Mouse (Mus musculus): ENCODE results near the gene Mink1.

The Mink1 gene

GRCm38 (mm10) chr11:70585457-70585856 lies 22.8 kb downstream of the Mink1 start:
- in situ Hi-C loops (cut with MboI; ENCODE audit: unreplicated experiment in 2 of 2), result no loop called here

- in situ Hi-C loops (cut with MboI; ENCODE audit: unreplicated experiment in 2 of 2), result no loop called here
These were observed 23.6 kb downstream of the Mink1 start for GRCm38 (mm10) chr11:70586261-70586660.

- in situ Hi-C loops (cut with MboI; ENCODE audit: unreplicated experiment in 2 of 2), result no loop called here
These were observed 24.3 kb downstream of the Mink1 start for GRCm38 (mm10) chr11:70586954-70587353.

GRCm38 (mm10) chr11:70591733-70592132 lies 29.1 kb downstream of the Mink1 start:
- in situ Hi-C loops (cut with MboI; ENCODE audit: unreplicated experiment in 2 of 2), result loop anchor here in 1 of 2 experiments (10.0 kb wide), 1 partner anchor 47 kb away; the partner anchor contains the start of gene Pld2

GRCm38 (mm10) chr11:70594253-70594989 lies 31.7 kb downstream of the Mink1 start:
- in situ Hi-C loops (cut with MboI; ENCODE audit: unreplicated experiment in 2 of 2), result loop anchor here in 1 of 2 experiments (10.0 kb wide), 1 partner anchor 50 kb away; the partner anchor contains the start of gene Pld2

GRCm38 (mm10) chr11:70595638-70596037 lies 33.0 kb downstream of the Mink1 start:
- in situ Hi-C loops (cut with MboI; ENCODE audit: unreplicated experiment in 2 of 2), result loop anchor here in 1 of 2 experiments (10.0 kb wide), 1 partner anchor 51 kb away; the partner anchor contains the start of gene Pld2

GRCm38 (mm10) chr11:70596094-70596493 lies 33.4 kb downstream of the Mink1 start:
- in situ Hi-C loops (cut with MboI; ENCODE audit: unreplicated experiment in 2 of 2), result loop anchor here in 1 of 2 experiments (10.0 kb wide), 1 partner anchor 51 kb away; the partner anchor contains the start of gene Pld2

GRCm38 (mm10) chr11:70597301-70597700 lies 34.6 kb downstream of the Mink1 start:
- in situ Hi-C loops (cut with MboI; ENCODE audit: unreplicated experiment in 2 of 2), result loop anchor here in 1 of 2 experiments (10.0 kb wide), 1 partner anchor 52 kb away; the partner anchor contains the start of gene Pld2

GRCm38 (mm10) chr11:70598451-70598953 lies 35.8 kb downstream of the Mink1 start:
- in situ Hi-C loops (cut with MboI; ENCODE audit: unreplicated experiment in 2 of 2), result loop anchor here in 1 of 2 experiments (10.0 kb wide), 1 partner anchor 54 kb away; the partner anchor contains the start of gene Pld2

- in situ Hi-C loops (cut with MboI; ENCODE audit: unreplicated experiment in 2 of 2), result loop anchor here (5.0 to 25.0 kb wide), 4 partner anchors 60 to 368 kb away; partner anchors contain the start of genes 0610010K14Rik (in 1 of the 2), Arrb2 (in 1 of the 2), Bcl6b (in 1 of the 2) and Gltpd2 (in 1 of the 2)
These were observed 42.4 kb downstream of the Mink1 start for GRCm38 (mm10) chr11:70605024-70605566.

- in situ Hi-C loops (cut with MboI; ENCODE audit: unreplicated experiment in 2 of 2), result loop anchor here (5.0 to 25.0 kb wide), 4 partner anchors 62 to 369 kb away; partner anchors contain the start of genes 0610010K14Rik (in 1 of the 2), Arrb2 (in 1 of the 2), Bcl6b (in 1 of the 2) and Gltpd2 (in 1 of the 2)
These were observed 44.0 kb downstream of the Mink1 start for GRCm38 (mm10) chr11:70606717-70607116.

- in situ Hi-C loops (cut with MboI; ENCODE audit: unreplicated experiment in 2 of 2), result loop anchor here (5.0 to 25.0 kb wide), 4 partner anchors 63 to 370 kb away; partner anchors contain the start of genes 0610010K14Rik (in 1 of the 2), Arrb2 (in 1 of the 2), Bcl6b (in 1 of the 2) and Gltpd2 (in 1 of the 2)
These were observed 44.9 kb downstream of the Mink1 start for GRCm38 (mm10) chr11:70607611-70608010.

- in situ Hi-C loops (cut with MboI; ENCODE audit: unreplicated experiment in 2 of 2), result loop anchor here (5.0 to 25.0 kb wide), 4 partner anchors 64 to 371 kb away; partner anchors contain the start of genes 0610010K14Rik (in 1 of the 2), Arrb2 (in 1 of the 2), Bcl6b (in 1 of the 2) and Gltpd2 (in 1 of the 2)
These were observed 45.8 kb downstream of the Mink1 start for GRCm38 (mm10) chr11:70608381-70609066.

- in situ Hi-C loops (cut with MboI; ENCODE audit: unreplicated experiment in 2 of 2), result loop anchor here in 1 of 2 experiments (5.0 to 25.0 kb wide), 2 partner anchors 293 to 373 kb away; partner anchors contain the start of genes 0610010K14Rik, Bcl6b, Gm21988 and Rnasek
These were observed 48.1 kb downstream of the Mink1 start for GRCm38 (mm10) chr11:70610752-70611151.

GRCm38 (mm10) chr11:70612505-70612904 lies 49.8 kb downstream of the Mink1 start:
- in situ Hi-C loops (cut with MboI; ENCODE audit: unreplicated experiment in 2 of 2), result loop anchor here in 1 of 2 experiments (5.0 to 25.0 kb wide), 2 partner anchors 295 to 375 kb away; partner anchors contain the start of genes 0610010K14Rik, Bcl6b, Gm21988 and Rnasek

GRCm38 (mm10) chr11:70615074-70615473 lies 52.4 kb downstream of the Mink1 start:
- in situ Hi-C loops (cut with MboI; ENCODE audit: unreplicated experiment in 2 of 2), result loop anchor here in 1 of 2 experiments (25.0 kb wide), 1 partner anchor 378 kb away; the partner anchor contains the start of genes 0610010K14Rik, Bcl6b, Gm21988 and Rnasek

- in situ Hi-C loops (cut with MboI; ENCODE audit: unreplicated experiment in 2 of 2), result loop anchor here in 1 of 2 experiments (25.0 kb wide), 1 partner anchor 378 kb away; the partner anchor contains the start of genes 0610010K14Rik, Bcl6b, Gm21988 and Rnasek
These were observed 52.9 kb downstream of the Mink1 start, which contains the start of gene 4930544D05Rik for GRCm38 (mm10) chr11:70615516-70616093. Gene 4930544D05Rik, plus strand, starts transcription at chr11:70615848.

GRCm38 (mm10) chr11:70619101-70619500 lies 56.4 kb downstream of the Mink1 start, which contains the start of gene Chrne:
Gene Chrne, minus strand, starts transcription at chr11:70619216.
- in situ Hi-C loops (cut with MboI; ENCODE audit: unreplicated experiment in 2 of 2), result loop anchor here in 1 of 2 experiments (25.0 kb wide), 1 partner anchor 382 kb away; the partner anchor contains the start of genes 0610010K14Rik, Bcl6b, Gm21988 and Rnasek
